Mouse (Mus musculus): ENCODE data around the gene Rtn2.
"Not testable (repeated sequence)": the region's sequence is repeated elsewhere in the genome, so short reads cannot be mapped to it uniquely, and the experiment has no call there.

The Rtn2 gene

DNA sequence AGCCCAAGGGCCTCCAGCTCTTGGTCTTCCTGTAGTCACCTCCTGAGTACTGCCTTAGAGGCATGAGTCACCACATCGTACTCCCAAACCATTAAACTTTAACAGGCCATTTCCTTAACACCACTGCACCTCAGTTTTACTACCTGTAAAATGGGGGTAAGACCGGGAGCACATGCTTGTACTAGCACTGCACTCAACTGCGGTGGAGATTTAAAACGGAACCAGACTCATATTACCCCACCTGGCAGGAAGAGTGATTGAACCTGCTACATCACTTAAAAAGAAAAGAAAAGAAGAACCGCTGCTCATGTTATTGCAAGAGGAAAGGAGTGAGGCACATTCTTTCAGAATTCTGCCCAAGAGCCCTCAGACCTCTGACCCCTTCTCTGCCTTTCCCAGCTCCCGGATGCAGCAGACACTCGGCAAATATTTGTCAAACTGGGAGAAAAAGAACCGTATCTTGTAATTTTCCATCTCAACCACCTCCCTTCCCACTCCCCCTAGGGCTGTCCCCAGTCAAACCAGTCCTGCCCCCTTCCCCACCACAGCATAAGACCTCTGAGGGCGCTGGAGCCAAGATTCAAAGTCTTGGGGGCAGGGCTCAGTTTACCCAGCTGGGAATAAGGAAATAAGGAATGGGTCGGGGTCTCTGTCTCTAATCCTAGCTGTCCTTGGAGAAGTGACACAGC, 13.3 kb upstream of the Rtn2 start:
- no peak for DNase-seq (ENCODE audit: low spot score)

DNA sequence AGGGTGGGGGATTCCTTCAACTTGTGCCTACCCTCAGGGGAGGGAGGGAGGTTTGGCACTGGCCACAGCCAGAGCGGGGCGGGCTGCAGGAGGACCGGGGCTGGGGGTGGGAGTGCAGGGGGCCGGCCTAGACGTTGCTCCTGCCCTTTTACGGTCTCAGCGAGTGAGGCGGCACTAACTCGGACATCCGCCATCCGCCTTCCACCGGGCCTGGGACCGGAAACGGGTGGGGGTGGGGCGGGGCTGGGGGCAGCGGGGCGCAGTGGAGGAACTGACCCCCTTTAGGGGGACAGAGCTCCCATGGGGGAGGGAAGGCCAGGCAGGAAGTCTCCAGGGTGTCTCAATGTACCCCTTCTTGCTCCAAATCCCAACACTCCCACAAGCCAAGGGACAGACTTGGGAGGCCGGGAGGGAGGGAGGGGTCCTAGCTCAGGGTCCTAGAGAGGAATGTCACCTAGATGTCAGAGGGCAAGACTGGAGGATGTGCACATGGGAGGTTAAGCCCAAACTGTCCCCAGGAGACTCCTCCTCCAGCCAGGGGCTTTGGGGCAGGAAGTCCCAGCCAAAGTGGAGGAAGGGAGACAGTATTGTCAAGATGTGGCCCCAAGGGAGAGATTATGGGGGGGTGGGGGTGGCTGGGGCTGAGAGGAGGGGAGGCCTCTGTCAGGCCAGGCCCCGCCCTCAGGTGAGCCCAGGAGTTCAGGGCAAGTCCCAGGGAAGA, 12.5 kb upstream of the Rtn2 start:
- no peak for DNase-seq (ENCODE audit: low spot score)

DNA sequence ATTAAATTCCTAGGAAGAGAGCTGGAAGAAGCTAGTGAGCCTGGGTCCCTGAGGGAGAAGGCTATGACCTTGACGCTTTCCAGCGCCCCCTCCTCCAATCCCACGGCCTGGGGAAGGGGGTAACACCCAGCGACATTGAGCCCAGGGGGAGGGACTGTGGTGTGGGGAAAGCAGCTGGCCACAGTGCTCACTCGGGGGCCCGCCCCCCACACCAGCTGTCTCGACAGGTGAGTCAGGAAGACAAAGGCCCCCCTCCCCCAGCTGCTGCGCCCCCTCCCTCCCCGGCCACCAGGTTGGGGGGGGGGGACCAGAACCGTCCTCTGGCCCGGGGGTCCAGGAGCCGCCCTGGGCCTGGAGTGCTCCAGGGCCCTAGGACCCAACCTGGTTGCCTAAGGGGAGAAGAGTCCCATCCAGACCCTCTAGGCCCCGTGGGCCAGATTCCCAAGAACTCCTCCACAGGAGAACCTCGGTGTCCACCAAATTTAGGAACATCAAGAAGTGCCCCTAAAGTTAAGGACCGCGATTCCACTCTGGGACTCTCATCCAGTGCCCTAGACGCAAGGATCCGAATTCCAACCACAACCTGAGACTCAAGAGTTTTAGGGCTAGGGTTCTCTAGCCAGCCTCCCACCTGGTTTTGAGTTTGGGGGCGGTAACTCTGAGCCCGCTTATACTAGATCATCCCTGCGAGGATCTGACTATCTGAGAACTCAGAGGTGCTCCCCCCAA, 11.8 kb upstream of the Rtn2 start:
- DNase-seq (ENCODE audit: low spot score) = no peak

DNA sequence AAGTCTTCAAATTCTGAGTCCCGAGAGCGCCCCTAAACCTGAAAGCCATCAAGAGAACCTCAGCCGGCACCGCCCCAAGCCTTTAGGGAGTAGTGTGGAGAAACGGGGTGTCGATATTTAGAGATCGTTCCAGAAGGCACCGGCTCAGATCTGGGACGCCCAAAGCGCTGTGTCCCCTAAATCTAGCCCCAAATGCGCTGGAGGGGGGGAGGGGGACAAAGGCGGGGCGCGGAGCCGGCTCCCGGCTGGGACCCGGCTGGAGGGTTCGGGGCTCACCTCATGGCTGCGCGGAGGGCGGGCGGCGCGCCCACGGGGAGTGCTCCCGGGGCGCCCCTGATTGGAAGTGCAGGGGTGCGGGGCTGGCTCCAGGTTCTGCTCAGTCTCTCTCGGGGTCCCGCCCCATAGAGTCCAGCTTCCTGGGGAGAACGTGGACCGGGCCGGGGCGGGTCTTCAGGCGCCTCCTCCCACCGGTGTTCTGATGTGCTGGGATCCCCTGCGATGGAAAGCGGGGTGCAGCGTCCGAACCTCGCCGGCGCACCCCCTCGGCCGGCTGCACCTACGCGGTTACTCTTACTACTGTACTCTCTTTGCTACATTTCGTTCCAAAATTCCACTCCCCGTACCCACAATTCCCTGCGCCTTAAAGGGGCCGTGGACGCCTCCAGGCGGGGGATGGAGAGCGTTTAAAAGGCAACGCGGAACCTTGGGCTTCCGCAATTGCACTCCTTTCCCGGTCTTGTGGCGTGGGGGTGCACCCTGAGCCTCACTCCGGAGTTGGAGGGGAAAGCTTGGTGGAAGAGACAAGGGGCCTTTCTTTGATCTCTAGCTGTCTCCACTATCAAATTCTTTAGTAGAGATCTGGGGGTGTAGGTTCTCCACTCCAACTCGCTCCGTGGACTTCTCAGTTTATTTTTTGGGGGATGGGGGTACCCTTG, 10.9 kb upstream of the Rtn2 start, which contains the start of gene Vasp:
Gene Vasp (minus strand): TSS at position 580 of the 935 bp plus-strand sequence.
- DNase-seq (ENCODE audit: low spot score) = peak; percentile 63

DNA sequence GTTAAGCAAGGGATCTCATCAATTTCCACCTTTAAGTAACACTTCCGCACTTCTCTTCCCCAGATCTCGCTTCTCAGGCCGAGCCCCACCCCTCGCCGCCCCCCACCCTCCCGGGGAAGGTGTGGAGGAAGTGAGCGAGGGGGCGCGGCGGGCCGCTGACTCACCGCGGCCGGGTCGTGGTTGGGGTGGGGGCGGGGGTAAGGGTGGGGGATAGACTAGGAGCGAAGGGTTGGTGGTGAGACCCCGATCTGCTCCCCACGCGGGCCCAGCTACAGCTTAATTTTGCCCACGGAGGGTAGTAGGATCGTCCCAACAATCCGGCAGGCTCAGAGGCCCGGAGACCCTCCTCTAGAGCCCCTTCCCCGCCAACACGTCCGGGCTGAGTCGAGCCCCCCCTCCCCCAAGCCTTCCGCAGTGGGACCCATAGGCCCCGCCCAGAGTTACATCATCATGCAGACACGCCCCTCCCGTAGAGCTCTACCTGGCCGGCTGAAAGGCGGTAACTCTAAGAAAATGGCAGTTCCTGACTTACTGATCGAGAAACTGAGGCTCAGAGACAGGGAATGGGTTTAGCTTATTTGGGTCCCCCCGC, 10.2 kb upstream of the Rtn2 start:
- no peak for DNase-seq (ENCODE audit: low spot score)

DNA sequence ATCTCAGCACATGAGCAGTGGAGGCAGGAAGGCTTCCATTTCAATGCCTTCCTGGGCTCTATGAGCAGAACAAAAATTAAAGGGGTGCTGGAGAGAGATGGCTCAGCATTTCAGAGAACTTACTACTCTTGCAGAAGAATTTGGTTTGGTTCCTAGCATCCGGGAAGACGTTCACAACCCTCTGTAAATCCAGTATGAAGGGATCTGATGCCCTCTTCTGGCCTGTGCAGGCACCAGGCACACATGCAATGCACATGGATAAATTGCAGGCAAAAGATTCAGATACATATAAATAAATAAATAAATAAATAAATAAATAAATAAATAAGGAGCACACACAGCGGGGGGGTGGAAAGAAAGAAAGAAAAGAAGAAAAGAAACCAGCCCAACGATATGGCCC, 6.2 kb upstream of the Rtn2 start:
- DNase-seq (ENCODE audit: low spot score) = no peak

DNA sequence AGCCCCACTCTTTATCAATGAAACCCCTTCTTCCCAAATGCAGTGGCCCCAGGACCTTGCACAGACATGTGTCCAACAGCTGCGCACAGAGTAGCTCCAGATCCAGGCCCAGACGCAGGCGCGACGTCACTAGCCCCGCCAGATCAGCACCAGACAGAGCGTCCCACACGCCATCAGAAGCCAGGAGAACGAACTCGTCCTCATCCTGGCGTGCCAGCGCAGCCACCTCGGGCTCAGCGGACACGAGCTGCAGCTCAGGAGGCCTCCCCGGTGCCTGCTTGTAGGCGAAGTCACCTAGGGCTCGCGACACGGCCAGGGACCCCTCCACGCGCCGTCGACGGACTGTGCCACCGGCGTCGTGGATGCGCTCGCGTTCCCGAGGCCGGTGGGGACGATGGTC, 3.4 kb upstream of the Rtn2 start:
- no peak for DNase-seq (ENCODE audit: low spot score)

DNA sequence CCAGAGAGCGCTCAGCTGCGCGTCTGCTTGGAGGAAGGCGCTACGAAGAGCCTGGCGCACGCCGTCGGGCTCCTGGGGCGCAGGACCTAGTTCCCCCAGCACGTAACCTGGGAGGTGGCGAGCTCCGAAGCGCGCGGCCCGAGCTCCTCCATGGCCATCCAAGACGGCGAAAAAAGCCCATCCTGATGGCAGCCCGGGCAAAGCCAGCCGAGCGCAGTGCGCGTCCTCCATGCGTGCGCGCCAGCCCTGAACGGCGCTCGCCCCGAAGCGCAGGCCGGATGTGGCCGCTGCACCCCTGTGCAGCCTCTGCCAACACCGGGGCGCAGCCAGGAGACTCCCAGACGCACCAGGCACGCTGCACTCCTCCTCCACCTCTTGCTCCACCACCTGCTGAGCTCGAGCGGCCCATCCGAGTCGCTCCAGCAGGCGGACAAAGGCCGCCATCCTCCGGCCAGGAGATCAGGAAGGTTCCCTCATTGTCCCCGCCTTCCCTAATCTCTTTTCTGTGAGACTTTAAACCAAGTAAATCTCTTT, 2.8 kb upstream of the Rtn2 start, which contains the start of gene Ppm1n:
Gene Ppm1n (minus strand): TSS at position 484 of the 534 bp plus-strand sequence.
- DNase-seq (ENCODE audit: low spot score) = no peak

DNA sequence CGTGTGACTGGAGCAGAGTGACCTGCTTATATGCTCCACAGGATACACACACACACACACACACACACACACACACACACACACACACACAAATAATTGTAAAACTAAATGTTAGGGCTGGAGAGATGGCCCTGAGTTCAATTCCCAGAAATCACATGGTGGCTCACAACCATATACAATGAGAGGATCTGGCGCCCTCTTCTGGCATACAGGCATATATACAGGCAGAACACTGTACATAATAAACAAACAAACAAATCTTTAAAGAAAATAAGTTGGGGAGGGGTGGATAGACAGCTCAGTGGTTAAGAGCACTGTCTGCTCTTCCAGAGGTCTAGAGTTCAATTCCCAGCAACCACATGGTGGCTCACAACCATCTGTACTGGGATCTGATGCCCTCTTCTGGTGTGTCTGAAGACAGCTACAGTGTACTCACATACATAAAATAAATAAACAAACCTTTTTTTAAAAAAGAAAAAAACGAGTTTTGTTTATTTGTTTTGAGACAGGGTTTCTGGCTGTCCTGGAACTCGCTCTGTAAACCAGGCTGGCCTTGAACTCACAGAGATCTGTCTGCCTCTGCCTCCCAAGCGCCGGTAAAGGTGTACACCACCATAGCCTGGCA, 632 bp upstream of the Rtn2 start:
- not testable (repeated sequence) for DNase-seq (ENCODE audit: low spot score)

DNA sequence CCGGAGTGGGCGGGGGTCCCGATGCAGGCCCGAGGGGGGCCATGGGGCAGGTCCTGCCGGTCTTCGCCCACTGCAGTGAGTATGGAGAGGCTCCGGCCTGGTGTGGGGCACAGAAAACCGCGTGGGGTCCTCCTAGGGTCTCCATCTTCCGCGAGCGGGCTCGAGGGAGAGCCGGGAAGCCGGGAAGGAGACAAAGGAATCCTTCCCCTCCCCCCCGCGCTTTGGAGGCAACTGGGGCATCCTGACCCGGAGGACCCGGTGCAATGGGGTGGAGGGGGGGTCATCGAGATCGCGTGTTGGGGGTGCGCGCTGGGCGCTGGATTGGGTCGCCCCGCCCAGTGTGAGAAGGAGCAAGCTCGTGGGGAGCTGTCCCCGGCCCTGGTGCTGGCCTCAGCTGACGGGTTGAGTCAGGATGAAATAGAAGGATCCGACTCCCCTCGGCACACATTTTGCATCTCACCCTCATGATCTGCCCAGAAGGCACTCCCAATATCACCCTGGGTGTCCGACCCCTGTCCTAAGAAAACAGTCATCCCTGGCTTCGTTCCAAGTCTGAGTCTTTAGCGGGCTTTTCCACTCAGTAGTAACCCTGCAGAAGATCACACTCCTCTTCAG, 474 bp downstream of the Rtn2 start:
- DNase-seq (ENCODE audit: low spot score) = no peak

DNA sequence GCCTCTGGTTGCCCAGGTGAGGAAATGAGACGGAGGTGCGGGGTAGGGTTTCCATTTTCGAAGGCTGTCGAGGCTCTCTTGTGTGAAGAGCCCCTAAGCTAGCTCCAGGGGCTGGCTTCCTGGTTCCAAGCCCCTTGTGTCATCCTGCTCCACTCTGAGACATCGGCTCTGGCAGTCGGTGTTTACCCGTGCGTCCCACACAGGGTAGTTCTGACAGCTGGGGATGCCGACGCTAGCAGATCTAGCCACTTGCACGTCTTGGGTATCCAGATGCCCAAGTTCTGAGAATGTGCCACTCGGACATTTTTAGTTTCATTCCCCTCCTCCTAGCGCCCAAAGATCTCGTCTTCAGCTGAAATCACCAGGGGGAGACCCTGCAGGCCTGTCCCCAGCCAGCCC, 981 bp downstream of the Rtn2 start:
- no peak for DNase-seq (ENCODE audit: low spot score)

DNA sequence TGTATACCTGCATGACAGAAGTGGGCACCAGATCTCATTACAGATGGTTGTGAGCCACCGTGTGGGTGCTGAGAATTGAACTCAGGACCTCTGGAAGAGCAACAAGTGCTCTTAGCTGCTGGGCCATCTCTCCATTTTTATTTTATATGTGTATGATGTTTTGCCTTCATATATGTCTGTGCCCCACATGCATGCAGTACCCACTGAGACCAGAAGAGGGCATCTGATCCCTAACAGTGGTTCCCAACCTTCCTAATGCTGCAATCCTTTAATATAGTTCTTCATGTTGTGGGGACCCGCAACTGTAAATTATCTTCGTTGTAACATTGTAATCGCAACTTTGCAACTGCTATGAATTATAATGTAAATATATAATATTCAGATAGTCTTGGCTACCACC, 2.3 kb downstream of the Rtn2 start:
- DNase-seq (ENCODE audit: low spot score) = no peak

DNA sequence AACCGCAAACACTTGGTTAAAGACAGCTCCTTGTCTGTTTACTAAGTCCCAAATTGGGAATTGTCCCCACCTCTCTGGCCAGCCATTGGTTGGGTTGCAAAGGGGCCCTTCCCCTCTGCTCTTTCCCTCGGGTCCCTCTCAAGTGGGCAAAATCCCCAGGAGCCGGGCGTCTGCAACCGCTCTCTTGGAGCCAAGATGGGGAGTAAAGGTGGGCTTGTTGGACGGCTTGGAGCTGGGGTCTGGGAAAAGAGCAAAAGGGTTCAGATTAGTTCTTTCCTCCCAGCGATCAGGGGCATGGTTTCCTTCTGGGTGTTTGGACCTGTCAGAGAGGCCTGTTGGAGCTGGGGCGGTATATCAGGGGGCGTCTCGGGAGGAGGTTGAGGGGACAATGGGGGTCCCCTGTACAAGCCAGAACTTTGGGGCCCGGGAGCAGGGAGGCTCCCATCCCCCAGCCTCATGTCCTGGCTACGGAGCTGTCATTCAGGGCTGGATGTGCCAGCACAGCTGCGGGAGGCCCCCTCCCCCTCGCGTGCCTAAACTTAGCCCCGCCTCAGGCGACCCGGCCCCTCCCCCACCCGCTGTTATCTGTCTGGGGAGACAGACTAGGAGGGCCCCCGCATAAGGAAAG, 8.7 kb downstream of the Rtn2 start:
- DNase-seq (ENCODE audit: low spot score) = no peak

DNA sequence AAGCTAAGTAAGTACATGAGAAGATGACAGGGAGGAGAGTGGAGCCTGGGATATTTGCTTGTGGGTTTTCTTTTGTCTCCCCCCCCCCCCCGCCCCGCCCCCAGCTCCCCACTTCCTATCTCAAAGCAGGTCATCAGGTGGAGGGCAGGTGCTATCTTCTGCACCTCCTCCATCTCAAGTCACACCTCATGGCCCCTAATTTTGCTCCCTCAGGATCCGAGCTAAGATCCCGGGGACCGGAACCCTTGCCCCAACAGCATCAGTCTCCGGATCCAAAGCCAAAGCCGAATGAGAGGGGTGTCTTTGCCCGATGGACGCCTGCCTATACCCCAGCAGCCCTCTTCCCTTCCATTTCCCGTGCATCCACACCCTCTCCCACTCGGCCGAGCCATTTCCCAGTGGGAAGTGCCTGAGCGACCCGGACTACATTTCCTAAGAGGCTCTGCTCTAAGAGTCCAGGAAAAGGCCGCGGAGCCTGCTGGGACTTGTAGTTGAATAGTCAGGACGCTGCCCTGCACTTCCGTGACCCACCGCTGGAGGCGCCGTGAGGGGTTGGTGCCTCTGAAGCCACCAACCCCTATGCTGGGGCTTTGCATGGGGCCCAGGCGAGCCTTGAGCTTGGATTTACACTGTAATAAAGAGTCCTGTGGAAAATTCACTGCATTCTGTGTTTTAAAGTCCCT, 13.2 kb downstream of the Rtn2 start:
- DNase-seq (ENCODE audit: low spot score) = peak; percentile 95

DNA sequence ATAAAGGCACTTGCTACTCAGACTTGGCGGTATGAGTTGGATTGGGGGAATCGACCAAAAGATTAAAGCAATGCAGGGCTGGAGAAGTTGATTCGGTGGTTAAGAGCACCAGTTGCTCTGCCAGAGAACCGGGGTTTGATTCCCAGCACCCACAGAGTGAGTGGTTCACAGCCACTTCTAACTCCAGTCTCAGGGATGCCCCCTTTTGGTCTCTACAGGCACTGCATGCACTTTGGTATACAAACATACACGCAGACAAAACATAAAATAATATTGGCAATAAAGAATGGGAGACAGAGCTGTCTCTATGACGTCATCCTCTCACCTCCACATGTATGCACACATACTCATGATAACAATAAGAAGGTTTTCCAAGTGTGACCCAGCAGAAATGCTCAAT, 14.6 kb downstream of the Rtn2 start:
- no peak for DNase-seq (ENCODE audit: low spot score)

DNA sequence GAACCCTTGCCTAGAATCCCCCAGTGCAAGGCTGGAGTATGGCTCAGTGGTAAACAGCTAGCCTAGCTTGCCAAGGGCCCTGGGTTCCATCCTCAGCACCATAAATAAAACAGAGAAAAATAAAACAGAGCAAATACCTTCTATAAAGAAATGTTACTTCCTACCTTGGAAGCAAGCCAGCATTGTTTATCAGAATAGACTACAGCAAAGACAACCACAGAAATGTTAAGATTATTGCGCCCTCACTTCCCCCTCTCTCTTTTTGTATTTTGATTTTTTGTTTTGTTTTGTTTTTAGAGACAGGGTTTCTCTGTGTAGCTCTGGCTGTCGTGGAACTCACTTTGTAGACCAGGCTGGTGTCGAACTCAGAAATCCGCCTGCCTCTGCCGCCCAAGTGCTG, 15.4 kb downstream of the Rtn2 start:
- DNase-seq (ENCODE audit: low spot score) = no peak

DNA sequence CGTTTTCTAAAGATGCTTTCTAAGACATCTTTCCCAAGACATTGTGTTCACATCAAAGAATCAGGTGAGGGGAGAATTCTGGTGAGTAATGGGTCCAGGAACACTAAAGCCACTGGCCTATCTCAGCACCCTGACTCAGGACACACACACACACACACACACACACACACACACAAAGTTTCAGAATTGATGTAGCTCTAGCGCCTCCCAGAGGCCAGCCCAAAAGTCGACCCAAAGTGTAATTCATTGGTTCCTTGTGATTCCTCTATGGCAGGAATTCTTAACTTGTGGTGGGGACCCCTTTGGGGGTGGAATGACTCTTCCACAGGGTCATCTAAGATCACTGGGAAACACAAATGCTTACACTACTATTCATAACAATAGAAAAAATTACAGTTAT, 16.8 kb downstream of the Rtn2 start:
- DNase-seq (ENCODE audit: low spot score) = no peak

DNA sequence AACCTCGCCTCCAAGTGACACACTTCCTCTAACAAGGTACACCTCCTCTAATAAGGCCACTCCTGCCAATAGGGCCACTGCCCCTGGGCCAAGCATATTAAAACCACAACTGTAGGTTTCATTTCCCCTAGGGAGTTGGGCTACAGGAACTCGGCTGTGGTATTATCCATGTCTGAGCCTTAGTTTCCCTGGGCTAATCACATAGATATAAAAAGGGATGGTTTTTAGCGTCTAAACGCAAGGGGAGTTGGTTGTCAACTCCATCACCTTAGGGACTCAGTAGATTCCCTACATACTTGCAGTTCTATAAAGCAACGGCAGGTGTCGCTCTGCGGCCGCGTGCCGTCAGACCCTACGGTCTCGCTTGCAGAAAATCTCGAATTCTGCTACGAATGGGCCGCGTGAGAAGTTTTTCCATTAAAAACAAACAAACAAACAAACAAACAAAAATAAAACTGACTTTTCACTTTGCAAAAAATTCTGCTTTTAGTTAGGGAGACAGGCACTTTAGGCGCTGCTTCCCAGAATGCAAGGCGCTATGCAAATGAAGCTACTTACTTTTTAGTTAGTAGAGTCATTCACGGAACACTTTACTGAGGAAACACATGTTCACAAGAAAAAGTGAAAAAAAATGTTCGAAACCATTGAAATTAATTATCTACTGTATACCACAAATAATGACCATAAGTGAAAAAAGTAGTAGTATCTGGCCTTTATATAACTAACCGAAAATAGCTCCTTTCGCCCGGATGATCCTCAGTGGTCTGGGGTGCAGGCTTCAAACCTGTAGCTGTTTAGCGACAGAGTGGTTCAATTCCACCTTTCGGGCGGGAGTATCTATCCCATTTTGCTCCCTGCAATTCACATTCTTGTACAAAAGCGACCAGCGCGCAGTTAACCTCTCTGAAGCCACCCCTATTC, 18.3 kb downstream of the Rtn2 start:
- DNase-seq (ENCODE audit: low spot score) = no peak

All from urinary bladder, postnatal 10 days (tissue).